Mouse (Mus musculus): ENCODE data around the gene Ubash3b. TPM values are rescaled to one million over a fixed set of nuclear protein-coding genes. Genes with fewer than 3 reads are reported as not detected.
A peak's percentile ranks its signal among the peaks of the same experiment; 100 is the strongest.

Gene Ubash3b
- polyA plus RNA-seq, 1 experiment from 2014 or later: 8.5 TPM

DNA sequence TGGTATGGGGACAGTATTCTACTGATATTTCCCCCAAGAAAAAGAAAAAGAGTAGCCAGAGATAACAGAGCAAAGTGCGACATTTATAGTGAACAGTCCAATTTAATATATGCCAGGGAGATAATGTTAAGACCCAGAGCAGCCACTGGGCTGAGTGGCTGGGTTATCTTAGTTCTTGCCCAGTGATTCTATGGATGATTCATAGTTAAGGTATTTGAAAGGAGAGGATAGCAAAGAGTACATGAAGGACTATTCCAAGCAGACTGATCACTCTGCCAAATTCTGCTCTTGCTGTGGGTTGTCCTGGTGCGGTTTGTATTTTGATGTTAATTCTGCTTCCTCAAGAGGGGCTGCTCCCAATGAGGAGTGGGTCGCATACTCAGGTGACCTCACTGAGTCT, 139.8 kb downstream of the Ubash3b start:
- Histone ChIP-seq H3K27me3 (replicated peaks) (no peaks in the 10 kb centered on the region), H3K9ac (no peak overlapping the region), H3K36me3 (peaks cover 58% of the 10 kb centered on the region), H3K4me2 (no peak overlapping the region), H3K9me3 (no peaks in the 10 kb centered on the region), H3K27ac (replicated peaks) (no peak overlapping the region), H3K4me3 (no peak overlapping the region), H3K4me1 (peaks cover 8% of the 10 kb centered on the region)
- WGBS: 50% methylated on average over 3 of the region's 3 CpGs
- ATAC-seq (ENCODE audit: extremely low read depth, insufficient number of reproducible peaks, low FRiP score, low TSS enrichment): no peak

- Histone ChIP-seq H3K27ac (replicated peaks) (no peak overlapping the region), H3K4me1 (peaks cover 8% of the 10 kb centered on the region), H3K9me3 (no peaks in the 10 kb centered on the region), H3K27me3 (replicated peaks) (no peaks in the 10 kb centered on the region), H3K36me3 (peaks cover 57% of the 10 kb centered on the region), H3K4me3 (no peak overlapping the region), H3K4me2 (no peak overlapping the region), H3K9ac (no peak overlapping the region)
- WGBS: 81% methylated on average over 3 of the region's 3 CpGs
- no peak for ATAC-seq (ENCODE audit: extremely low read depth, insufficient number of reproducible peaks, low FRiP score, low TSS enrichment)
Measured at GRCm38 (mm10) chr9:41020486-41020885, 141.0 kb downstream of the Ubash3b start.

DNA sequence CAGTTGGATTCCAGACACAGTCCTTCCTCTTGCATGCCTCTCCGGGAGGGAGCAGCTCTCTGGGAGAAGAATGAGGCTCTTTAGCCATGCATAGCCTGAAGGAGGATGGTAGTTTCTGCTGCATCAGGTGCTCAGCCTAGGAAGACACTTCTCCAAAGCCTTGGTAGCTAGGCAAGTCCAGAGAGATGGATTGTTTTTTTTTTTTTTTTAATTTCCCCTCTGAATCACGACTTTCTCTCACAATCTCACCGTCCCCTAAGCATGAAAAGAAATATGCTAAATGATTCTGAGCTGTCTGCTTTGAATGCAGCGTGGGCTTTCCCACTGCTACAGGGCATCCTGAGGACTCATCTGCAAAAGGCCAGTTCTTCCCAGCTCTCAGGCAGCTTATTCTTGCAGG, 147.0 kb downstream of the Ubash3b start:
- Histone ChIP-seq H3K4me3 (no peak overlapping the region), H3K27me3 (replicated peaks) (no peaks in the 10 kb centered on the region), H3K9me3 (no peaks in the 10 kb centered on the region), H3K27ac (replicated peaks) (no peak overlapping the region), H3K9ac (no peak overlapping the region), H3K4me1 (no peaks in the 10 kb centered on the region), H3K36me3 (peaks cover 37% of the 10 kb centered on the region), H3K4me2 (no peak overlapping the region)
- no peak for ATAC-seq (ENCODE audit: extremely low read depth, insufficient number of reproducible peaks, low FRiP score, low TSS enrichment)
- 62% methylated on average over 4 of the region's 4 CpGs for WGBS

GRCm38 (mm10) chr9:41012456-41012855, 149.0 kb downstream of the Ubash3b start:
- Histone ChIP-seq H3K27ac (replicated peaks) (no peak overlapping the region), H3K9me3 (no peaks in the 10 kb centered on the region), H3K4me1 (no peaks in the 10 kb centered on the region), H3K9ac (no peak overlapping the region), H3K4me3 (no peak overlapping the region), H3K27me3 (replicated peaks) (no peaks in the 10 kb centered on the region), H3K36me3 (peaks cover 20% of the 10 kb centered on the region), H3K4me2 (no peak overlapping the region)
- ATAC-seq (ENCODE audit: extremely low read depth, insufficient number of reproducible peaks, low FRiP score, low TSS enrichment): no peak
- WGBS: 82% methylated on average over 5 of the region's 5 CpGs

- ATAC-seq (ENCODE audit: extremely low read depth, insufficient number of reproducible peaks, low FRiP score, low TSS enrichment): no peak
- 82% methylated on average over 13 of the region's 13 CpGs for WGBS
- Histone ChIP-seq H3K9me3 (no peaks in the 10 kb centered on the region), H3K36me3 (peaks cover 14% of the 10 kb centered on the region), H3K9ac (no peak overlapping the region), H3K4me2 (no peak overlapping the region), H3K27ac (replicated peaks) (no peak overlapping the region), H3K4me3 (no peak overlapping the region), H3K4me1 (no peaks in the 10 kb centered on the region), H3K27me3 (replicated peaks) (no peaks in the 10 kb centered on the region)
Measured at GRCm38 (mm10) chr9:41011512-41012436, 149.7 kb downstream of the Ubash3b start.

DNA sequence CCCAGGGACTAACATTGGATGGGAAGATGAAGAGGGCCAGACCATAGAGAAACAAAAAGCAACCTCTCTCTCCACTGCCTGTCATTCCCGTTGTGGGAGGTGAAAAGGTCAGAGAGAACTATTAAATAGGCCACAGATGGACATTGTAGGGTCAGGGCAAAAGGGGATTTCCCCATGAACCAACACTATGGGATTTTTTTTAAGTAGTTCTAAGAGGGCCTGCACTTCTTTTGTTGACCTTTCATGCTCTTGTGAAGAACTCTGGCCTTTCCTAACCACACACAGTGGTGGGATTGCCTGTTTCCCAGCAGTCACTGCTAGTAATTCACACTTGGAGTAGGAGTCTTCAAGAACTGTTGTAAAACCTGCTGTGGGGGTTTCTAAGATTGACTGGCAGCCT, 153.7 kb downstream of the Ubash3b start:
- Histone ChIP-seq H3K4me3 (no peak overlapping the region), H3K4me2 (no peak overlapping the region), H3K9ac (no peak overlapping the region), H3K4me1 (0 out of 2 replicates have a peak, but pooled peaks cover 3% of the 10 kb centered on the region), H3K36me3 (no peaks in the 10 kb centered on the region), H3K27ac (replicated peaks) (no peak overlapping the region), H3K27me3 (replicated peaks) (no peaks in the 10 kb centered on the region), H3K9me3 (no peaks in the 10 kb centered on the region)
- no peak for ATAC-seq (ENCODE audit: extremely low read depth, insufficient number of reproducible peaks, low FRiP score, low TSS enrichment)
- WGBS: 64% methylated on average over 1 of the region's 1 CpGs

DNA sequence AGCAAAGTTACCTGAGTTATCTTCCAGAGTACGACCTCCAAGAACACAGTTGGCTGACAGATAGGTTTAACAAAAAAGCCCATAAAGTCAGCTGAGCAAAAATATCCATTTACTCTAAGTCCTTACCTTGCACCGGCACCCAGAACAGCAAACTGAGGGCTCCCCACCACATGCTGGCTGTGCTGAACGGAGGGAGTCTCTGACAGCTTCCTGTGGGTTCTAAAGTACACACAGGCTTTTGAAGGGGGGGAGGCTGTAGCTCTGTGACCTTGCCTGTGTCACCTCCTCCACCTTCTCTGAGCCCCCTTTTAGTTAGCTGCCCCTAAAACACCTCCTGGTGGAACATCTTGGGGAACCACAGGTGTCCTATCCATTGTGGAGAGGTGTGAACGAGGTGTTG, 157.1 kb downstream of the Ubash3b start, which contains the start of gene Crtam:
Gene Crtam, minus strand, starts transcription at position 214 of the 400 bp plus-strand sequence.
- Histone ChIP-seq H3K36me3 (no peaks in the 10 kb centered on the region), H3K4me2 (no peak within 1 kb of the TSS), H3K9me3 (no peaks in the 10 kb centered on the region), H3K4me1 (0 out of 2 replicates have a peak, but pooled peaks cover 3% of the 10 kb centered on the region), H3K27ac (replicated peaks) (no peak within 1 kb of the TSS), H3K9ac (no peak within 1 kb of the TSS), H3K4me3 (no peak within 1 kb of the TSS), H3K27me3 (replicated peaks) (no peaks in the 10 kb centered on the region)
- WGBS: 22% methylated on average over 4 of the region's 4 CpGs
- no peak for ATAC-seq (ENCODE audit: extremely low read depth, insufficient number of reproducible peaks, low FRiP score, low TSS enrichment)

DNA sequence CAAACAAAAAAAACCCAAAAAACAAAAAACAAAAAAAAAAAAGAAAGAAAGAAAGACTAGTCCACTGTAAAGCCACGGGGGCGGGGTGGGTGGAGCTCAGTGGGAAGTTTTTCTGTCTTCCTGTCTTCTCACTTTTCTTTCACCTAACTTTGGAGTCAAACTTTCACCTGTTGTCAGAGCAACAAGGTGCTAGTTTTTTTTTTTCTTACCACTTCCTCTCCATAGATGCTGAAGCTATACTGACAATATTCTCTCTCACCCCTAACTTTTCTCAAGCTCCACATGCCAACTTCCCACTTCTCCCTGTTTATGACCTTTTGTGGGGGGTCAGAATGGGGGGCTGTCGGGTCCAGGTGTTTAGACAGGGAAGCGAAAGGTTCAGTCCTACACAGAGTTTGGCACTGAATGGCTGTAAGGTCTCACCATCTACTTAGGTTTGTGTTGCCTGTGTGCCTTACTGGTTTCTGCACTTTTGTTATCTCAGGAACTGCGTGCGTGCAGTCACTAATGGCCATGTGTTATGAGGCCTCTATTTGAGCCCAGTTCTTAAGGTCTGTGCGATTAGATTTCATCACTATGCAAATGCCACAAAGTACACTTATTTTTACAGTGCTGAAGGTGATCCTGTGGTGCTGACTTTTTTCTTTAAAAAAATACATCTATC, 164.2 kb downstream of the Ubash3b start:
- Histone ChIP-seq H3K9ac (no peak overlapping the region), H3K27ac (replicated peaks) (no peak overlapping the region), H3K27me3 (replicated peaks) (no peaks in the 10 kb centered on the region), H3K9me3 (no peaks in the 10 kb centered on the region), H3K4me1 (no peaks in the 10 kb centered on the region), H3K36me3 (no peaks in the 10 kb centered on the region), H3K4me3 (no peak overlapping the region), H3K4me2 (no peak overlapping the region)
- no peak for ATAC-seq (ENCODE audit: extremely low read depth, insufficient number of reproducible peaks, low FRiP score, low TSS enrichment)
- 74% methylated on average over 7 of the region's 7 CpGs for WGBS

DNA sequence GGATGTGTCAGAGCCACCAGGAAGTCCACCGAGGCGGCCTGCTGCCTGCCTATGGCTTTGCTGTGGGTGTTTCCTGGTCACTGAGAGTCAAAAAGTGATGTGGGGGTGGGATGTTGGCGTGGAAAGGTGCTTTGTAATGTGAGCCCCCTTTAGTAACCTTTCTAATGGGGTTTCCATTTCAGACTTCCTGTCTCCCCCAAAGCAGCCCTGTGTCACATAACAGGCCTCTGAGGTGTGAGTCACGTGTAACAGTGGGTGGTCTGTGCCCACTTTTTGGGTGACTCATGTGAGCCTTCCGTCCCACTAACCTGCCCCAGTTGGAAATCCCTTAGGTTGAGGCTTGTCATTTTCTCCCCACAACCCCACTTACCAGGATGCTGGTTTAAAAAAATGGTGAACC, 167.4 kb downstream of the Ubash3b start:
- Histone ChIP-seq H3K27me3 (replicated peaks) (no peaks in the 10 kb centered on the region), H3K4me3 (no peak overlapping the region), H3K9me3 (no peaks in the 10 kb centered on the region), H3K4me2 (no peak overlapping the region), H3K27ac (replicated peaks) (no peak overlapping the region), H3K36me3 (no peaks in the 10 kb centered on the region), H3K4me1 (no peaks in the 10 kb centered on the region), H3K9ac (no peak overlapping the region)
- WGBS: 63% methylated on average over 5 of the region's 5 CpGs
- no peak for ATAC-seq (ENCODE audit: extremely low read depth, insufficient number of reproducible peaks, low FRiP score, low TSS enrichment)

- H3K4me1 ChIP-seq: no peaks in the 10 kb centered on the region
- no peak overlapping the region for H3K4me3 ChIP-seq
- no peak overlapping the region for H3K9ac ChIP-seq
- H3K36me3 ChIP-seq: no peaks in the 10 kb centered on the region
- no peaks in the 10 kb centered on the region for H3K9me3 ChIP-seq
- peaks cover 9% of the 10 kb centered on the region for H3K27me3 ChIP-seq (replicated peaks)
- 82% methylated on average over 6 of the region's 6 CpGs for WGBS
- H3K27ac ChIP-seq (replicated peaks): no peak overlapping the region
- no peak overlapping the region for H3K4me2 ChIP-seq
- no peak for ATAC-seq (ENCODE audit: extremely low read depth, insufficient number of reproducible peaks, low FRiP score, low TSS enrichment)
Measured at GRCm38 (mm10) chr9:40991511-40991910, 170.0 kb downstream of the Ubash3b start.

- H3K9ac ChIP-seq: 0 out of 2 replicates have a peak overlapping the region, but pooled peaks have one; percentile 24
Measured at GRCm38 (mm10) chr9:40989940-40990588, 171.4 kb downstream of the Ubash3b start.

More at GRCm38 (mm10) chr9:40989940-40990588, 171.4 kb downstream of the Ubash3b start:
- H3K4me3 ChIP-seq: no peak overlapping the region
- H3K27ac ChIP-seq (replicated peaks): no peak overlapping the region
- no peak for ATAC-seq (ENCODE audit: extremely low read depth, insufficient number of reproducible peaks, low FRiP score, low TSS enrichment)
- no peaks in the 10 kb centered on the region for H3K9me3 ChIP-seq
- no peak overlapping the region for H3K4me2 ChIP-seq
- no peaks in the 10 kb centered on the region for H3K4me1 ChIP-seq
- H3K27me3 ChIP-seq (replicated peaks): peaks cover 9% of the 10 kb centered on the region
- no peaks in the 10 kb centered on the region for H3K36me3 ChIP-seq
- WGBS: 31% methylated on average over 4 of the region's 4 CpGs
